11 mouse cellular contexts compared by ENCODE assay signal in the genomic region with DNA sequence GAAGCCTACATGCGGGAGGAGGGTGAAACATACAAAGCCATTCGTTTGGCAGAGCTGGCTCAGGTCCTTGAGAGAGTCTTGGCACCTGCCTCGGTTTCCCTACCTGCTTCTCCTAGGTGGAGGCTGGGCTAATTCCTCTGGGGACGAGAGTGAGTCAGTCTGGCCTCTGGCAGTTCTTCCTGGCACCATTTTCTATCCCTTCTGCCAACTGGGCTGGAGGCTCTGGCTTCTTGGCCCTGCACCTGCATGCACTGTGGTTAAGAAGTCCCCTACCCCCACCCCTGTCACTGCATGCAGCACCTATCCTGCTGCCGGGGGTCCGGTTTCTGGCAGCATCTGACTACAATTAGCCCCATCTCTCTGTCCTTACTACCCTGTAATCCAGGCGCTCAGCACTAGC. TPM values are rescaled to one million over a fixed set of nuclear protein-coding genes. Genes with fewer than 3 reads are reported as not detected.
DNase-seq lines count a peak whose midpoint lies in the region; ATAC-seq lines count a peak whose summit lies in the region.
"Had no signal": no experiment of that assay in that cellular context is flagged by ENCODE, and none has a peak within 500 bp of the region (broad histone marks: within the 10 kb centered on the region; RNA-seq: fewer than 3 reads in every experiment).

No protein-coding gene starts in this region.

- H3K27ac ChIP-seq in forebrain, embryonic 14.5 days (ENCODE audit: low read depth, low read length): 0 out of 2 replicates have a peak overlapping the region, but pooled peaks have one; percentile 53
- peak overlapping the region; percentile 16; the same call in 1 of the 2 replicates for H3K27ac ChIP-seq in neural tube, embryonic 12.5 days
- H3K27ac ChIP-seq: left cerebral cortex, adult 2 months had no signal

- no peaks in the 10 kb centered on the region for H3K36me3 ChIP-seq in forebrain, embryonic 14.5 days (ENCODE audit: control insufficient read depth, insufficient read depth, low read length)
- H3K36me3 ChIP-seq in neural tube, embryonic 12.5 days: no peaks in the 10 kb centered on the region

- 65% methylated on average over 7 of the region's 7 CpGs for WGBS in forebrain, embryonic 14.5 days
- WGBS in neural tube, embryonic 12.5 days: 75% methylated on average over 7 of the region's 7 CpGs

- peaks cover 62% of the 10 kb centered on the region for H3K4me1 ChIP-seq in forebrain, embryonic 14.5 days (ENCODE audit: control insufficient read depth, insufficient read depth, low read length)
- peaks cover 90% of the 10 kb centered on the region for H3K4me1 ChIP-seq in neural tube, embryonic 12.5 days

- peak; percentile 72 to 90 for DNase-seq in adrenal gland, adult (ENCODE audit: inconsistent age in 2 of 2, low spot score in 1 of 2)
- DNase-seq in adrenal gland, postnatal 4 days (ENCODE audit: low spot score in 2 of 2): no peak
- DNase-seq in left cerebral cortex, postnatal 4 days: peak; percentile 68
- no peak for DNase-seq in left cerebral cortex, adult 9 months (ENCODE audit: low spot score in 2 of 2)
- no peak for DNase-seq in forebrain, embryonic 14.5 days (ENCODE audit: low spot score)
- DNase-seq in testis, postnatal 10 days (ENCODE audit: low spot score): no peak
- no peak for DNase-seq in left cerebral cortex, adult 8-10 months (ENCODE audit: low spot score in 2 of 2)
- DNase-seq: lung, postnatal 4 days; thymus, postnatal 14 days had no signal

- peaks cover 19% of the 10 kb centered on the region; the same call in 1 of the 2 replicates for H3K27me3 ChIP-seq in forebrain, embryonic 14.5 days (replicated peaks; ENCODE audit: control insufficient read depth, insufficient read depth, low read length)
- H3K27me3 ChIP-seq in neural tube, embryonic 12.5 days (replicated peaks): no peaks in the 10 kb centered on the region

- ATAC-seq in forebrain, embryonic 14.5 days: no peak
- no peak for ATAC-seq in neural tube, embryonic 12.5 days (ENCODE audit: low FRiP score, low read depth)

- peak overlapping the region; percentile 14; the same call in 1 of the 2 replicates for H3K9ac ChIP-seq in forebrain, embryonic 14.5 days (ENCODE audit: low read length)
- H3K9ac ChIP-seq in neural tube, embryonic 12.5 days: no peak overlapping the region

- no peaks in the 10 kb centered on the region for H3K9me3 ChIP-seq in forebrain, embryonic 14.5 days (replicated peaks; ENCODE audit: control insufficient read depth, low read length)
- no peaks in the 10 kb centered on the region for H3K9me3 ChIP-seq in neural tube, embryonic 12.5 days

- peak overlapping the region; percentile 26; the same call in 1 of the 2 replicates for H3K4me2 ChIP-seq in forebrain, embryonic 14.5 days (ENCODE audit: low read length)
- peak overlapping the region; percentile 45 for H3K4me2 ChIP-seq in neural tube, embryonic 12.5 days (replicated peaks)

- intact Hi-C loops in left cerebral cortex, postnatal 4 days (cut with DNase I): no loop called here

- no peak overlapping the region for H3K4me3 ChIP-seq in forebrain, embryonic 14.5 days (ENCODE audit: low read depth, low read length)
- no peak overlapping the region for H3K4me3 ChIP-seq in neural tube, embryonic 12.5 days
- H3K4me3 ChIP-seq: left cerebral cortex, adult 2 months had no signal

RNA-seq across cellular contexts. Expression of gene Fam222a, which starts 7.7 kb away (rescaled TPM):
- 10 to 100 TPM; 33.7 to 33.9 TPM for total RNA-seq in adrenal gland, postnatal 4 days (2021)
- 10 to 100 TPM in 1 of 2 experiments, 1 to 10 TPM in 1; 8.7 to 10.4 TPM for total RNA-seq in left cerebral cortex, postnatal 4 days (2021)
- polyA plus RNA-seq in forebrain, embryonic 14.5 days (2014; fragmentation: Nextera tagmentation; extraction: Ambion mirVana): 4.5 and 5.0 TPM in 2 replicates
- 7.2 and 8.0 TPM in 2 replicates for polyA plus RNA-seq in neural tube, embryonic 12.5 days (2016; fragmentation: Nextera tagmentation; extraction: Ambion mirVana)
- 10 to 100 TPM in 3 of 4 experiments, 1 to 10 TPM in 1; 8.6 to 12.8 (median 11.6) TPM for total RNA-seq in left cerebral cortex, adult 8-10 months (2022)

Comparison
In these comparisons a context has a peak if more than half of its experiments do, and no peak if none do; other contexts are left out.
1. DNase-seq: peak in adrenal gland, adult (2 of 2) and left cerebral cortex, postnatal 4 days (single experiment); none in adrenal gland, postnatal 4 days (0 of 2), left cerebral cortex, adult 9 months (0 of 2), forebrain, embryonic 14.5 days (single experiment), testis, postnatal 10 days (single experiment) and left cerebral cortex, adult 8-10 months (0 of 2).